Mouse (Mus musculus): ENCODE data around the gene Washc4. TPM values are rescaled to one million over a fixed set of nuclear protein-coding genes. Genes with fewer than 3 reads are reported as not detected.

Gene Washc4
- polyA plus RNA-seq, 1 experiment = not detected

- no peak overlapping the region for H3K4me3 ChIP-seq (ENCODE audit: insufficient read depth, low read depth, low read length)
- TF ChIP-seq POLR2A (IDR thresholded peaks at IDR 0.05; ENCODE audit: insufficient read depth, low read depth, low read length) (no peak), CTCF (IDR thresholded peaks at IDR 0.05; ENCODE audit: insufficient read depth, low read depth, low read length) (no peak)
- no peak overlapping the region for H3K27ac ChIP-seq (ENCODE audit: insufficient read depth, low read depth, low read length)
- WGBS = 77% methylated on average over 3 of the region's 3 CpGs
- peaks cover 39% of the 10 kb centered on the region for H3K4me1 ChIP-seq (ENCODE audit: control insufficient read depth, insufficient read depth, low read length)
These were observed 98.1 kb downstream of the Washc4 start for GRCm38 (mm10) chr10:83641641-83642040.

DNA sequence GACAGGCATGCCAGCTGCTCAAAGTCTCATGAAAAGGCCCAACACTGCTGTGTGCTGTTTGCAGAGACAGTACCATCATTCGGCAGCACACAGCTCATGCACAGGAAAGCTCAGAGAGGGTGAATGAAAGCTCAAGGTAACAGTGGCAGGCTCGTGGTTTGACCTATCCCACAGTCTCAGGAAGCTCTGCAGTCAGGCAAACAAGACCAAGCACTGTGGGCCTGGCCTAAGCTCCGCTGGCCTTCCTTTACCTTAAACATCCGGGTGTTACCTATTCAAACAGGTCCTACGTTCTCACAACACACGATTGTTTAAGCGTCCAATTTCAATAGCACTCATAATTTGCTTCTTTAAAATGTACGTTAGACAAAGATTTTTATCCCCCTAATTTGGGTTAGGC is 100.6 kb downstream of the Washc4 start:
- no peak for TF ChIP-seq CTCF (IDR thresholded peaks at IDR 0.05; ENCODE audit: insufficient read depth, low read depth, low read length)
- TF ChIP-seq POLR2A (IDR thresholded peaks at IDR 0.05; ENCODE audit: insufficient read depth, low read depth, low read length) = no peak
- H3K4me3 ChIP-seq (ENCODE audit: insufficient read depth, low read depth, low read length) = no peak overlapping the region
- 80% methylated on average over 8 of the region's 8 CpGs for WGBS
- no peak overlapping the region for H3K27ac ChIP-seq (ENCODE audit: insufficient read depth, low read depth, low read length)
- peaks cover 35% of the 10 kb centered on the region for H3K4me1 ChIP-seq (ENCODE audit: control insufficient read depth, insufficient read depth, low read length)

DNA sequence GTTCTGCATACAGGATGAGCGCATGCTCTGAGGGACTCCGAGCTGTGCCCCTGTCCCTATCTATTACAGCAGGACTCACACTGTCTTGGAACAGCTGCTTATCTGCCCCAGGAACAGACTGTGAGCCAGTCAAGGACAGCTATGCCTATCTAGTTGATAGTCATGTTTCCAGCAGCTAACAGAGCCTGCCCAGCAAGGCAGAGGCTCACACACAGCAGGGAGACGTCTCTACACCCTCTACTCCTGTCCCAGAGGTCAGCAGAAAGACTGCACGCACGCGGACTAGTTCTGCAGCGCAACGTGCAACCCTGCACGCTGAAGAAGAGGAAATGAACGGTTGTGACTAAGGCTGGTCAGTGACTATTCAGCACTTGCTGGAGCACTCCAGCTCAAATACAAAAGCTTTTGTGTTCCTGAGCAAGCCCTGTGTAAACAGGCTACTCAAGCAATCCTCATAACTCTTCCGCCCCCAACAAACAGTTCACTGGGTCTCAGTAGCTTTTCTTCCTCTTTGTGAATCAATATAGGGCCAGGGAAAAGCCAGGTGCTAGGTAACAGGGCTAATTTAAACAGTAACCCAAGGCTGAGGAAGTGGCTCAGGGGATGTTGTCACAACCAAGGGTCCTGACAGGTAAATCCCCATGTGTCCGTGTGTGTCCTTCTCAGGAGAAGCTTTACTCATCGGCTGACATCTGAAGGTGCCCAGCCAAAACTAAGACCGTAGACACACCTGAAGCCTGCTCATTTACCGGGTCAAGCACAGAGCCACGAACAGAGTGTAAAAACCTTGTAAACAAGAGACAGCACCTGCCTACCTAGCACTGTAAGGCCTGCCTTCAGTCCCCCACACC is 101.5 kb downstream of the Washc4 start:
- TF ChIP-seq CTCF (IDR thresholded peaks at IDR 0.05; ENCODE audit: insufficient read depth, low read depth, low read length) (no peak), POLR2A (IDR thresholded peaks at IDR 0.05; ENCODE audit: insufficient read depth, low read depth, low read length) (no peak)
- H3K4me1 ChIP-seq (ENCODE audit: control insufficient read depth, insufficient read depth, low read length) = peaks cover 29% of the 10 kb centered on the region
- 62% methylated on average over 16 of the region's 16 CpGs for WGBS
- no peak overlapping the region for H3K4me3 ChIP-seq (ENCODE audit: insufficient read depth, low read depth, low read length)
- peak overlapping the region; percentile 79 for H3K27ac ChIP-seq (ENCODE audit: insufficient read depth, low read depth, low read length)

DNA sequence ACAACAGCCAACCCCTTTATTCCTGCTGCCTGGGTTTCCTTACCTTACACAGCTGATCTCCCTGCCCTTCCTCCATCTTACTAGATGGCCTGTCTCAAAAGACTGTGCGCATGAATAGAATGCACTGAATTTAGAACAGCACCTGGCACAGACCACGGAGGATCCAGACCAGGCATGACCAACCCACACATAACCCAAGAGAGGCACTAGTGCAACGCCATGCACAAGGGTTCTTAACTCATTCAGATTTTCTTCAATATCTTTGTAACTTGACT is 102.1 kb downstream of the Washc4 start:
- no peak overlapping the region; the same call in 1 of the 2 replicates for H3K27ac ChIP-seq (ENCODE audit: insufficient read depth, low read depth, low read length)
- peaks cover 29% of the 10 kb centered on the region for H3K4me1 ChIP-seq (ENCODE audit: control insufficient read depth, insufficient read depth, low read length)
- 79% methylated on average over 3 of the region's 3 CpGs for WGBS
- no peak overlapping the region for H3K4me3 ChIP-seq (ENCODE audit: insufficient read depth, low read depth, low read length)
- TF ChIP-seq CTCF (IDR thresholded peaks at IDR 0.05; ENCODE audit: insufficient read depth, low read depth, low read length) (no peak), POLR2A (IDR thresholded peaks at IDR 0.05; ENCODE audit: insufficient read depth, low read depth, low read length) (no peak)

Other genes with a start within 250 kb of the Washc4 start
- gene Slc41a2, start 205.9 kb upstream of the Washc4 start, polyA plus RNA-seq (2012; ENCODE audit: insufficient read depth, insufficient read length, low replicate concordance, missing spikeins) = not detected in 2 replicates
- 2.4 TPM in 1 of 2 replicates, not detected in the other for gene D10Wsu102e, start 183.5 kb upstream of the Washc4 start, polyA plus RNA-seq (2012; ENCODE audit: insufficient read depth, insufficient read length, low replicate concordance, missing spikeins)
- not detected in 2 replicates for gene Aldh1l2, start 9.6 kb upstream of the Washc4 start, polyA plus RNA-seq (2012; ENCODE audit: insufficient read depth, insufficient read length, low replicate concordance, missing spikeins)
- gene Appl2, start 105.0 kb downstream of the Washc4 start, polyA plus RNA-seq (2012; ENCODE audit: insufficient read depth, insufficient read length, low replicate concordance, missing spikeins) = not detected in 2 replicates
- not detected in 2 replicates for gene 1500009L16Rik, start 179.1 kb downstream of the Washc4 start, polyA plus RNA-seq (2012; ENCODE audit: insufficient read depth, insufficient read length, low replicate concordance, missing spikeins)